Mouse (Mus musculus): Measurements from ENCODE around the gene Tmem269.

- TF ChIP-seq POLR2A (IDR thresholded peaks at IDR 0.05; ENCODE audit: low read depth, low read length) (no peak), CTCF (IDR thresholded peaks at IDR 0.05; ENCODE audit: borderline replicate concordance, insufficient read depth, low read length) (no peak)
These were observed 50.9 kb downstream of the Tmem269 start for GRCm38 (mm10) chr4:119167068-119167467.
